Mouse (Mus musculus) hindbrain, postnatal 0 days (tissue): ENCODE data around the gene Eif4ebp2. TPM values are rescaled to one million over a fixed set of nuclear protein-coding genes. Genes with fewer than 3 reads are reported as not detected.

Source experiments
- ATAC-seq: fragments of 200-750 bp; cut with Nextera tagmentation; 2 replicates; pipeline ENCODE4 v1.8.0; 2017; ENCODE audit warnings: mild to moderate bottlenecking, moderate TSS enrichment, moderate library complexity
- DNase-seq: peaks from one replicate; pipeline ENCODE4 v3.0.0-alpha.2; 2015; ENCODE audit warnings: low spot score
- H3K27ac ChIP-seq: fragments of 300-500 bp; sonication (generic); 2 replicates; pipeline ENCODE4 v1.5.1; 2014; ENCODE audit warnings: mild to moderate bottlenecking
- H3K27me3 ChIP-seq: fragments of 300-500 bp; sonication (generic); 2 replicates; pipeline ENCODE4 v1.6.1; 2014; ENCODE audit warnings: low read length, mixed read lengths; ENCODE audit not compliant: insufficient read depth
- H3K36me3 ChIP-seq: fragments of 300-500 bp; sonication (generic); 2 replicates; pipeline ENCODE4 v1.6.1; 2014; ENCODE audit warnings: low read length, mixed read lengths; ENCODE audit not compliant: insufficient read depth
- H3K4me1 ChIP-seq: fragments of 300-500 bp; sonication (generic); 2 replicates; pipeline ENCODE4 v1.6.1; 2014; ENCODE audit warnings: antibody characterized with exemption, low read length, mixed read lengths; ENCODE audit not compliant: insufficient read depth
- H3K4me2 ChIP-seq: fragments of 300-500 bp; sonication (generic); 2 replicates; pipeline ENCODE4 v1.6.1; 2014; ENCODE audit warnings: low read depth, mild to moderate bottlenecking, low read length, moderate library complexity, mixed read lengths
- H3K4me3 ChIP-seq: fragments of 300-500 bp; sonication (generic); 2 replicates; pipeline ENCODE4 v1.5.1; 2014; ENCODE audit warnings: low read length
- H3K9ac ChIP-seq: fragments of 300-500 bp; sonication (generic); replicated peaks from 2 replicates; pipeline ENCODE4 v1.6.1; 2014; ENCODE audit warnings: mild to moderate bottlenecking, low read length, moderate library complexity, mixed read lengths
- H3K9me3 ChIP-seq: fragments of 300-500 bp; sonication (generic); 2 replicates; pipeline ENCODE4 v1.6.1; 2016; ENCODE audit warnings: low read length, mixed read lengths
- CTCF ChIP-seq: IDR thresholded peaks from 2 replicates; pipeline ENCODE4 v1.5.1; 2016; ENCODE audit warnings: antibody characterized with exemption, control low read depth, low read depth
- WGBS: fragments of 180-500 bp; shearing (Covaris S2); extraction: QIAGEN DNeasy Blood & Tissue Kit; methylation state at CpG from one replicate; pipeline ENCODE4 v1.1.7; 2014; 5-methylcytosine and 5-hydroxymethylcytosine counted together
- polyA plus RNA-seq: library from polyadenylated mRNA; unstranded; fragments of >200 nt; fragmentation: Nextera tagmentation; extraction: Ambion mirVana; gene quantifications from 2 replicates; pipeline ENCODE4 v1.2.1, GENCODE M21; 2015
- total RNA-seq: library from RNA; depleted of rRNA; stranded (reverse); fragments of >200 nt; gene quantifications from 2 replicates; pipeline ENCODE4 v1.2.3, GENCODE M21; 2014

The Eif4ebp2 gene
- total and polyA plus RNA-seq, 2 experiments from 2014 or later: 16.2 to 35.9 TPM

- Histone ChIP-seq H3K27ac (no peak overlapping the region), H3K36me3 (no peaks in the 10 kb centered on the region), H3K9ac (no peak overlapping the region), H3K27me3 (no peaks in the 10 kb centered on the region), H3K9me3 (no peaks in the 10 kb centered on the region), H3K4me2 (no peak overlapping the region), H3K4me3 (no peak overlapping the region), H3K4me1 (0 out of 2 replicates have a peak, but pooled peaks cover 4% of the 10 kb centered on the region)
- DNase-seq (no peak), ATAC-seq (no peak)
- TF ChIP-seq CTCF: no peak
- 56% methylated on average over 8 of the region's 8 CpGs for WGBS
Observed at GRCm38 (mm10) chr10:61491573-61491972, 39.1 kb upstream of the Eif4ebp2 start.

GRCm38 (mm10) chr10:61488522-61489110, 36.2 kb upstream of the Eif4ebp2 start:
- Histone ChIP-seq H3K4me1 (no peaks in the 10 kb centered on the region), H3K9me3 (no peaks in the 10 kb centered on the region), H3K36me3 (no peaks in the 10 kb centered on the region), H3K27ac (no peak overlapping the region), H3K27me3 (no peaks in the 10 kb centered on the region), H3K4me2 (no peak overlapping the region), H3K9ac (no peak overlapping the region), H3K4me3 (no peak overlapping the region)
- no peak for TF ChIP-seq CTCF
- 79% methylated on average over 6 of the region's 6 CpGs for WGBS
- DNase-seq (no peak), ATAC-seq (no peak)

GRCm38 (mm10) chr10:61486551-61487339, 34.3 kb upstream of the Eif4ebp2 start:
- no peaks in the 10 kb centered on the region for H3K36me3 ChIP-seq
- no peaks in the 10 kb centered on the region for H3K27me3 ChIP-seq
- H3K4me1 ChIP-seq: no peaks in the 10 kb centered on the region
- H3K27ac ChIP-seq: no peak overlapping the region
- 89% methylated on average over 8 of the region's 8 CpGs for WGBS
- no peak for TF ChIP-seq CTCF
- H3K9ac ChIP-seq: no peak overlapping the region
- H3K9me3 ChIP-seq: no peaks in the 10 kb centered on the region
- H3K4me2 ChIP-seq: no peak overlapping the region
- DNase-seq (no peak), ATAC-seq (no peak)
- no peak overlapping the region for H3K4me3 ChIP-seq

GRCm38 (mm10) chr10:61484801-61485200, 32.3 kb upstream of the Eif4ebp2 start:
- ATAC-seq: no peak
- no peaks in the 10 kb centered on the region for H3K4me1 ChIP-seq
- WGBS: 75% methylated on average over 11 of the region's 11 CpGs
- no peak overlapping the region for H3K9ac ChIP-seq
- TF ChIP-seq CTCF: no peak
- H3K4me3 ChIP-seq: no peak overlapping the region
- H3K4me2 ChIP-seq: no peak overlapping the region
- H3K9me3 ChIP-seq: no peaks in the 10 kb centered on the region
- H3K36me3 ChIP-seq: no peaks in the 10 kb centered on the region
- H3K27ac ChIP-seq: no peak overlapping the region
- DNase-seq: no peak
- H3K27me3 ChIP-seq: no peaks in the 10 kb centered on the region

GRCm38 (mm10) chr10:61482771-61483170, 30.3 kb upstream of the Eif4ebp2 start:
- TF ChIP-seq CTCF: no peak
- H3K36me3 ChIP-seq: no peaks in the 10 kb centered on the region
- WGBS: 88% methylated on average over 7 of the region's 7 CpGs
- no peaks in the 10 kb centered on the region for H3K4me1 ChIP-seq
- H3K9me3 ChIP-seq: no peaks in the 10 kb centered on the region
- H3K27me3 ChIP-seq: no peaks in the 10 kb centered on the region
- no peak overlapping the region for H3K9ac ChIP-seq
- no peak overlapping the region for H3K4me2 ChIP-seq
- DNase-seq: no peak
- no peak for ATAC-seq
- no peak overlapping the region for H3K4me3 ChIP-seq
- no peak overlapping the region for H3K27ac ChIP-seq

- Histone ChIP-seq H3K27ac (no peak overlapping the region), H3K27me3 (no peaks in the 10 kb centered on the region), H3K4me3 (no peak overlapping the region), H3K36me3 (no peaks in the 10 kb centered on the region), H3K9me3 (no peaks in the 10 kb centered on the region), H3K4me1 (no peaks in the 10 kb centered on the region; the same call in 1 of the 2 replicates), H3K9ac (no peak overlapping the region), H3K4me2 (no peak overlapping the region)
- DNase-seq (no peak), ATAC-seq (no peak)
- TF ChIP-seq CTCF: no peak
- 70% methylated on average over 1 of the region's 1 CpGs for WGBS
Observed at GRCm38 (mm10) chr10:61480488-61480887, 28.0 kb upstream of the Eif4ebp2 start.

- Histone ChIP-seq H3K4me1 (no peaks in the 10 kb centered on the region; the same call in 1 of the 2 replicates), H3K27me3 (no peaks in the 10 kb centered on the region), H3K9ac (no peak overlapping the region), H3K36me3 (no peaks in the 10 kb centered on the region), H3K27ac (no peak overlapping the region), H3K4me3 (no peak overlapping the region), H3K4me2 (no peak overlapping the region), H3K9me3 (no peaks in the 10 kb centered on the region)
- no peak for DNase-seq
- no peak for TF ChIP-seq CTCF
- 88% methylated on average over 4 of the region's 4 CpGs for WGBS
- ATAC-seq: no peak
Observed at GRCm38 (mm10) chr10:61479927-61480326, 27.5 kb upstream of the Eif4ebp2 start.
